Mouse (Mus musculus) kidney, adult 18-20 months (tissue): ENCODE data around the gene Mpc1.
A peak's percentile ranks its signal among the peaks of the same experiment; 100 is the strongest.

Source experiments
- DNase-seq: peaks from one replicate; pipeline ENCODE4 v3.0.0; 2021

The Mpc1 gene

DNA sequence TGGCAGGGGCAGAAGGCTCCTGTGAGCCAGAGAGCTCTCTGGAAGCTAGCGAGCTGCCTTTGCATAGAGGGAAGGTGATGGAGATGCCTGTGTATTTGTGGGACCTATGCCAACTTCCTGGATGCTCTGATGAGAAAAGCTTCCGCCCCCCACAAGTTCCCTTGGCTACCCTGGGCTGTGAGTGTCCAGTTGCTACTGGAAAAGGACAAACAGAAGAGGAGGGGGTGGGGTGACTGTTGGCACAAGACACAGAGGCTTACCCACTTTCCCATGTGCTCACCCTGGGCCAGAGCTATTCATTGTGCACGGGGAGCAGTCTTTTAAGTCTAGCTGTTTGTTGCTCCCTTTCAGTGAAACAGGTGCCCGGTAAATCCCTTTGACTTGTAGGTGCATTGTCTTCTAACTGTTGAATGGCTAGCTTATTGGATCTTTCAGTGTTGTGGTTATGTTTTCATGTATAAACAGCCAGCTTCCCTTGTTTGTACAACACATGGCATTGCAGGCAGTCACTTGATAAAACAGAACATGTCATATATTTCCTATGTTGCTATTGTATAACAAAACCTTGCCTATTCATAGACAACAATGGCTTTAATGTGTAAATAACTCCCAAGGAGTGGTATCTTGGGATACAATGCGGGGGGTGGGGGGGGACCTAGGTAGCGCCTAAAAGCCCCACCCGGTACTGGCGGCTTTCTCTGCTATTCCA is 57.1 kb downstream of the Mpc1 start:
- no peak for DNase-seq

DNA sequence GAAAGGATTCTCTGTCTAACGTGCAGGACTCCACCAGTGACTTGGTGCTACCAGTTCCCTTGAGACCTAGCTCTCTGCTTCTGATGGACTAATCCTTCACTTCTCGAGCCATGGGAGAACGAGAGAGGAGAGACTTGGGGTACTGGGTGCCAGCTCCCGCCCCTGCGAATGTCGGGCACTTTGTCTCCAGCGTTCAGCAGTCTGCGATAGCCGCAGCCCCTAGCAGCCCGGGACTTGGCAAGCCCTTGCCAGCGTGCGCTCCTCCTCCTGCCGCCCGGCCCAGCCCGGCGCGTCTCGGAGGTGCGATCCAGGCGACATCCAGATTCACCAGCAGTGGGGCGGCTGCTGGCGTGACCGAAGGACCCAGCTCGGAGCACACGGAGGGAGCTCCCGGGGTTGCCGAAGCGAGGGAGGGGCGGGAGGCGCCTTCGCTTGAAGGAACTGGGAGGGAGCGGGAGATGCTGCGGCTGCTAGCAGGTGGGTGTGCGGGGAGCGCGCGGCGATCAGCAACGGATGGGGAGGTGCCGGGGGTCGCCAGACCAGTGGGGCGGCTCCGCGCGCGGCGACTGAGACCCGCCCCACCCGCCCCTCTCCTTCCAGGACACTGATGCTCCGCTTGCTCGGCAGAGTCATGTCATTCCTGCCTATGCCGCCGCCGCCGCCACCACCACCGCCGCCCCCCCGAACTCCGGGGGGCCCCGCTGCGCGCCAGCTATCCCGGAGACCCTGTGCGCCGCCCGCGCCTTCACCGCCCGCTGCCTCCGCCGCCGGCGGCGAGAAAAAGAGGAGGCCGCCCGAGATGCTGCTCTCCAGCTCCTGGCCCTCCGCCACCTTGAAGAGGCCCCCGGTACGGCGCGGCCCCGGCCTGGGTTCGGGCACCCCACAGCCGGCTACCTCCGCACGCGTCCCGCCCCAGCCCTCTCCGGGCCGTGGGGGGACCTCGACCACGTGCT is 58.0 kb downstream of the Mpc1 start:
- peak; percentile 29 for DNase-seq

DNA sequence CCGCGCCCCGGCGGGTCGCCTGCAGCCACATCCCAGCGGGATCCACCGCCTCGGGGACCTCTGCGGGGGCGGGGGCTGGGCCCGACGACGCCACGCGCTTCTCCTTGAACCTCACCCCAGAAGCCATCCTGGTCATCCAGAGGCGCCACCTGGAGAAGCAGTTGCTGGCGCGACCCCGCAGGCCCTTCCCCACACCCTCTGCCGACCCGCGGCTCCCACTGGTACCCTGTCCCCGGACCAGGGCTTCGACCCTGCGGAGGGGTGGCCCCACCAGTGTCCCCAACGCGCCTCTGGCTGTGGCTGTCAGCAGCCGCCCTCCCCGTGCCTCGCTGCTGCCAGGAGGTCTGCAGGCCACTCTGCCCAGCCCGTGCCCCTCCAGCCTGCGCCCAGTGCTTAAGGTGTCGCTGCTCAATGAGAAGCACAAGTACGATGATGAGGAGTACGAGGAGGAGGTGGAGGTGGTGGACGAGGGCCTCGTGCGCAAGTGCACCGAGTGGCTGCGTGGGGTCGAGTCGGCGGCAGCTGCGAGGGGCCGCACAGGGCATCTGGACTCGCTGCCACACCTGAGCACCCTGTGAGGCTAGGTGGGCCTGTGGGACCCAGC is 58.8 kb downstream of the Mpc1 start:
- DNase-seq = no peak

DNA sequence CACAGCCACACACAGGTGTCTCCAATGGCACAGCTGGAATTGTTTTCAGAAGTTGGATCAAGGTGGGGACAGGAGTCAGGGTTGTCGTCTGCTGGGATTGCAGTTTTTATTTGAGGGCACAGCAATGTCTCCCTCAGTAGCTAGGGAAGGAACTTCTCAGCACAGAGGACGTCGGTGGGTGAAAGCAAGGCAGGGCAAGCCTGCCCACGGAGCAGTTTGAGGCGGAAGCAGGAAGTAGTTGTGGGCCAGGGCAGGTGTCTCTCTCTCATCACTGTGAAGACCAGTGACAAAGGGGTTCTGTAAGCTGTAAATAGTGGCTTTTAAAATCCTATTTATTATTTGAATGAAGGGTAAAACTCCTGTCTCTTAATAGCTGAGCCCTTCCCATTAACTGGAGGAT is 60.0 kb downstream of the Mpc1 start:
- no peak for DNase-seq

DNA sequence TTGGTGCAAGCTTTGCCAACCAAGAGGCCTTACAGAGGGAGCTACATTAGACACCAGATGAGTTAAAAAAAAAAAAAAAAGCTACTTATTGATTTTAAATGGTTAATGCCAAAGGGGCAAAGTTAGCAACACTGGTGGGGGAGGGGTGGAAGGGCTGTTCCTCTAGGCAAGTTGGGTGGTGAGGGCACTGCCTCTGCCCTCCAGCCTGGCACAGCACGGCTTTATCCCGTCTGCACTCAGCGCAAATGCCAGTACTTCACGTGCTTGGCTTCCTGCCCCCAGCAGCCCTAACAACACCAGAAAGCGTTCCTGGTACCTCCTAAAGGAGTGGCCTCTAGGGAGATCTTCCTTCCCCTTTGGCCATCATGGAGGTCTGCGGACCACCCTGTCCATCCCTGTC is 60.7 kb downstream of the Mpc1 start:
- DNase-seq = peak; percentile 64
